Mouse (Mus musculus): ENCODE data around the gene Ralgapa2. TPM values are rescaled to one million over a fixed set of nuclear protein-coding genes. Genes with fewer than 3 reads are reported as not detected.

Ralgapa2 gene
- total RNA-seq, 2 experiments from 2014 or later = 10.6 to 11.9 TPM

GRCm38 (mm10) chr2:146320666-146321065 is 191.5 kb downstream of the Ralgapa2 start:
- ATAC-seq (replicated peaks; ENCODE audit: poor library complexity, severe bottlenecking) = no peak

- ATAC-seq (replicated peaks; ENCODE audit: poor library complexity, severe bottlenecking) = no peak
These were observed 197.4 kb downstream of the Ralgapa2 start for GRCm38 (mm10) chr2:146314751-146315150.

- ATAC-seq (replicated peaks; ENCODE audit: poor library complexity, severe bottlenecking) = no peak
These were observed 198.3 kb downstream of the Ralgapa2 start for GRCm38 (mm10) chr2:146313811-146314210.

GRCm38 (mm10) chr2:146310760-146311159 is 201.4 kb downstream of the Ralgapa2 start:
- no peak for ATAC-seq (replicated peaks; ENCODE audit: poor library complexity, severe bottlenecking)

GRCm38 (mm10) chr2:146310291-146310690 is 201.9 kb downstream of the Ralgapa2 start:
- peak; percentile 37; the same call in 1 of the 2 replicates for ATAC-seq (replicated peaks; ENCODE audit: poor library complexity, severe bottlenecking)

- no peak for ATAC-seq (replicated peaks; ENCODE audit: poor library complexity, severe bottlenecking)
These were observed 202.7 kb downstream of the Ralgapa2 start for GRCm38 (mm10) chr2:146309413-146309812.

- no peak for ATAC-seq (replicated peaks; ENCODE audit: poor library complexity, severe bottlenecking)
These were observed 205.1 kb downstream of the Ralgapa2 start for GRCm38 (mm10) chr2:146307060-146307459.

- no peak for ATAC-seq (replicated peaks; ENCODE audit: poor library complexity, severe bottlenecking)
These were observed 209.9 kb downstream of the Ralgapa2 start for GRCm38 (mm10) chr2:146302094-146302699.

GRCm38 (mm10) chr2:146300500-146301020 is 211.6 kb downstream of the Ralgapa2 start:
- ATAC-seq (replicated peaks; ENCODE audit: poor library complexity, severe bottlenecking) = no peak

- no peak for ATAC-seq (replicated peaks; ENCODE audit: poor library complexity, severe bottlenecking)
These were observed 212.2 kb downstream of the Ralgapa2 start for GRCm38 (mm10) chr2:146299841-146300460.

- ATAC-seq (replicated peaks; ENCODE audit: poor library complexity, severe bottlenecking) = no peak
These were observed 218.6 kb downstream of the Ralgapa2 start for GRCm38 (mm10) chr2:146293538-146293937.

GRCm38 (mm10) chr2:146290871-146291637 is 221.1 kb downstream of the Ralgapa2 start:
- ATAC-seq (replicated peaks; ENCODE audit: poor library complexity, severe bottlenecking) = no peak

- ATAC-seq (replicated peaks; ENCODE audit: poor library complexity, severe bottlenecking) = no peak
These were observed 221.8 kb downstream of the Ralgapa2 start for GRCm38 (mm10) chr2:146290366-146290765.

- ATAC-seq (replicated peaks; ENCODE audit: poor library complexity, severe bottlenecking) = no peak
These were observed 222.8 kb downstream of the Ralgapa2 start for GRCm38 (mm10) chr2:146289394-146289793.

GRCm38 (mm10) chr2:146288326-146288725 is 223.8 kb downstream of the Ralgapa2 start:
- no peak for ATAC-seq (replicated peaks; ENCODE audit: poor library complexity, severe bottlenecking)

GRCm38 (mm10) chr2:146287531-146287930 is 224.6 kb downstream of the Ralgapa2 start:
- ATAC-seq (replicated peaks; ENCODE audit: poor library complexity, severe bottlenecking) = no peak

- ATAC-seq (replicated peaks; ENCODE audit: poor library complexity, severe bottlenecking) = no peak
These were observed 230.8 kb downstream of the Ralgapa2 start for GRCm38 (mm10) chr2:146281346-146281745.

- ATAC-seq (replicated peaks; ENCODE audit: poor library complexity, severe bottlenecking) = no peak
These were observed 231.2 kb downstream of the Ralgapa2 start for GRCm38 (mm10) chr2:146280921-146281274.

GRCm38 (mm10) chr2:146280221-146280920 is 231.8 kb downstream of the Ralgapa2 start:
- no peak for ATAC-seq (replicated peaks; ENCODE audit: poor library complexity, severe bottlenecking)

- ATAC-seq (replicated peaks; ENCODE audit: poor library complexity, severe bottlenecking) = no peak
These were observed 232.5 kb downstream of the Ralgapa2 start for GRCm38 (mm10) chr2:146279430-146280220.

Data from granulocyte monocyte progenitor cell, adult 5-6 weeks (primary cell).